Mouse (Mus musculus) spleen, postnatal 0 days (tissue): Measurements from ENCODE around the gene Spaar. TPM values are rescaled to one million over a fixed set of nuclear protein-coding genes. Genes with fewer than 3 reads are reported as not detected.

Experiments
- polyA plus RNA-seq: library from polyadenylated mRNA; unstranded; fragments of >200 nt; fragmentation: Nextera tagmentation; extraction: Ambion mirVana; gene quantifications from 2 replicates; pipeline ENCODE4 v1.2.1, GENCODE M21; 2015

Spaar gene
- polyA plus RNA-seq, result 0.07 TPM in 1 of 2 replicates, not detected in the other

GRCm38 (mm10) chr4:43729794-43730550, at the start of gene Spaar:
TSS of gene Spaar (plus strand) at chr4:43730034.

GRCm38 (mm10) chr4:43700707-43701106, 29.1 kb upstream of the Spaar start, which contains the start of gene Olfr70:
TSS of gene Olfr70 (minus strand) at chr4:43700807.

GRCm38 (mm10) chr4:43709869-43710268, 20.0 kb upstream of the Spaar start, which contains the start of gene Olfr71:
TSS of gene Olfr71 (minus strand) at chr4:43710255.

GRCm38 (mm10) chr4:43726995-43727394, 2.8 kb upstream of the Spaar start, which contains the start of gene Hrct1:
TSS of gene Hrct1 (plus strand) at chr4:43727188.

GRCm38 (mm10) chr4:43770909-43771308, 41.1 kb downstream of the Spaar start, which contains the start of gene Olfr159:
TSS of gene Olfr159 (minus strand) at chr4:43771009.

Other genes starting within 250 kb of the Spaar start
- 0.59 and 1.4 TPM in 2 replicates for gene Sit1, start 246.3 kb upstream of the Spaar start, polyA plus RNA-seq
- 42.9 and 45.9 TPM in 2 replicates for gene Ccdc107, start 237.1 kb upstream of the Spaar start, polyA plus RNA-seq
- gene Arhgef39, start 230.3 kb upstream of the Spaar start, polyA plus RNA-seq, result 38.1 and 40.1 TPM in 2 replicates
- 3.2 and 3.7 TPM in 2 replicates for gene Car9, start 223.1 kb upstream of the Spaar start, polyA plus RNA-seq
- gene Tpm2, start 206.3 kb upstream of the Spaar start, polyA plus RNA-seq, result 63.0 and 70.1 TPM in 2 replicates
- gene Creb3, start 167.7 kb upstream of the Spaar start, polyA plus RNA-seq, result 23.7 and 33.8 TPM in 2 replicates
- 62.7 and 73.4 TPM in 2 replicates for gene Tln1, start 167.3 kb upstream of the Spaar start, polyA plus RNA-seq
- gene Rgp1, start 151.3 kb upstream of the Spaar start, polyA plus RNA-seq, result 16.0 and 17.6 TPM in 2 replicates
- 16.9 and 18.2 TPM in 2 replicates for gene Gba2, start 151.2 kb upstream of the Spaar start, polyA plus RNA-seq
- 0.54 and 0.72 TPM in 2 replicates for gene Msmp, start 145.5 kb upstream of the Spaar start, polyA plus RNA-seq
- gene Npr2, start 98.1 kb upstream of the Spaar start, polyA plus RNA-seq, result 3.3 and 4.7 TPM in 2 replicates
- 0.20 and 0.70 TPM in 2 replicates for gene Spag8, start 76.4 kb upstream of the Spaar start, polyA plus RNA-seq
- gene Hint2, start 73.6 kb upstream of the Spaar start, polyA plus RNA-seq, result 73.1 and 79.8 TPM in 2 replicates
- gene Tmem8b, start 61.1 kb upstream of the Spaar start, polyA plus RNA-seq, result 1.1 and 1.5 TPM in 2 replicates
- gene Fam221b, start 60.9 kb upstream of the Spaar start, polyA plus RNA-seq, result 1.5 and 2.0 TPM in 2 replicates
- gene Olfr70, start 29.2 kb upstream of the Spaar start, polyA plus RNA-seq, result not detected in 2 replicates
- gene Olfr71, start 19.8 kb upstream of the Spaar start, polyA plus RNA-seq, result not detected in 2 replicates
- gene Hrct1, start 2.8 kb upstream of the Spaar start, polyA plus RNA-seq, result 0.17 and 0.59 TPM in 2 replicates
- not detected in 2 replicates for gene Olfr159, start 41.0 kb downstream of the Spaar start, polyA plus RNA-seq
- gene Olfr156, start 93.9 kb downstream of the Spaar start, polyA plus RNA-seq, result not detected in 2 replicates
- not detected in 2 replicates for gene Olfr157, start 110.2 kb downstream of the Spaar start, polyA plus RNA-seq
- not detected in 2 replicates for gene Olfr155, start 121.5 kb downstream of the Spaar start, polyA plus RNA-seq
- 7.1 and 8.0 TPM in 2 replicates for gene Reck, start 145.5 kb downstream of the Spaar start, polyA plus RNA-seq
- 49.2 and 49.6 TPM in 2 replicates for gene Glipr2, start 227.4 kb downstream of the Spaar start, polyA plus RNA-seq